Mouse (Mus musculus) hindbrain, embryonic 14.5 days (tissue): ENCODE data around the gene Gal3st2b. TPM values are rescaled to one million over a fixed set of nuclear protein-coding genes. Genes with fewer than 3 reads are reported as not detected.

Experiments used
- polyA plus RNA-seq: library from polyadenylated mRNA; unstranded; fragments of >200 nt; fragmentation: Nextera tagmentation; extraction: Ambion mirVana; gene quantifications from 2 replicates; pipeline ENCODE4 v1.2.1, GENCODE M21; 2014

The Gal3st2b gene
- polyA plus RNA-seq, 1 experiment from 2014 or later, result 0.07 TPM

Other genes starting within 250 kb of the Gal3st2b start
- gene Bok, start 232.7 kb upstream of the Gal3st2b start, polyA plus RNA-seq, result 79.8 and 82.4 TPM in 2 replicates
- gene Atg4b, start 166.8 kb upstream of the Gal3st2b start, polyA plus RNA-seq, result 89.3 and 91.7 TPM in 2 replicates
- gene Thap4, start 163.4 kb upstream of the Gal3st2b start, polyA plus RNA-seq, result 40.6 and 42.8 TPM in 2 replicates
- 143 and 148 TPM in 2 replicates for gene Dtymk, start 116.4 kb upstream of the Gal3st2b start, polyA plus RNA-seq
- 8.4 and 9.3 TPM in 2 replicates for gene Ing5, start 114.3 kb upstream of the Gal3st2b start, polyA plus RNA-seq
- 11.3 and 12.5 TPM in 2 replicates for gene D2hgdh, start 93.4 kb upstream of the Gal3st2b start, polyA plus RNA-seq
- not detected in 2 replicates for gene Gal3st2, start 57.0 kb upstream of the Gal3st2b start, polyA plus RNA-seq
- not detected in 2 replicates for gene Gal3st2c, start 72.2 kb downstream of the Gal3st2b start, polyA plus RNA-seq
- gene Neu4, start 102.1 kb downstream of the Gal3st2b start, polyA plus RNA-seq, result 0.04 and 0.16 TPM in 2 replicates
- gene Pdcd1, start 134.2 kb downstream of the Gal3st2b start, polyA plus RNA-seq, result not detected in 2 replicates